Mouse (Mus musculus) heart, embryonic 14.5 days (tissue): ENCODE data around the gene Exoc4. TPM values are rescaled to one million over a fixed set of nuclear protein-coding genes. Genes with fewer than 3 reads are reported as not detected.

Source experiments
- ATAC-seq: fragments of 200-750 bp; cut with Nextera tagmentation; 2 replicates; pipeline ENCODE4 v1.8.0; 2017; ENCODE audit warnings: low read depth, moderate TSS enrichment; ENCODE audit not compliant: insufficient number of reproducible peaks, insufficient read depth, low FRiP score
- H3K27ac ChIP-seq, 2 experiments: fragments of 200-500 bp in 1 of 2; fragments of 300-500 bp in 1 of 2; sonication (generic) in 1 of 2; replicated peaks in 1 of 2; 2 replicates each; pipeline ENCODE4 v1.5.1; 2012 to 2014; ENCODE audit warnings: low read depth in 2 of 2, low read length in 2 of 2, control low read depth in 1 of 2, mild to moderate bottlenecking in 1 of 2, mixed read lengths in 1 of 2; ENCODE audit not compliant: control insufficient read depth in 1 of 2, insufficient read depth in 1 of 2
- H3K27me3 ChIP-seq: fragments of 300-500 bp; sonication (generic); 2 replicates; pipeline ENCODE4 v1.6.1; 2014; ENCODE audit warnings: mild to moderate bottlenecking, low read length, control low read depth; ENCODE audit not compliant: control insufficient read depth, insufficient read depth
- H3K36me3 ChIP-seq: fragments of 300-500 bp; sonication (generic); 2 replicates; pipeline ENCODE4 v1.6.1; 2014; ENCODE audit warnings: mild to moderate bottlenecking, control low read depth, low read length, mixed read lengths; ENCODE audit not compliant: control insufficient read depth, insufficient read depth
- H3K4me1 ChIP-seq, 2 experiments: fragments of 200-500 bp in 1 of 2; fragments of 300-500 bp in 1 of 2; sonication (generic) in 1 of 2; 2 replicates each; pipeline ENCODE4 v1.6.1; 2012 to 2014; ENCODE audit warnings: low read length in 2 of 2, control low read depth in 1 of 2, mixed read lengths in 1 of 2; ENCODE audit not compliant: control insufficient read depth in 2 of 2, insufficient read depth in 2 of 2
- H3K4me2 ChIP-seq: fragments of 300-500 bp; sonication (generic); 2 replicates; pipeline ENCODE4 v1.6.1; 2014; ENCODE audit warnings: mild to moderate bottlenecking, low read length
- H3K4me3 ChIP-seq, 2 experiments: fragments of 200-500 bp in 1 of 2; fragments of 300-500 bp in 1 of 2; sonication (generic) in 1 of 2; 2 replicates each; pipeline ENCODE4 v1.5.1; 2012 to 2014; ENCODE audit warnings: low read length in 2 of 2, mild to moderate bottlenecking in 2 of 2, control low read depth in 1 of 2, low read depth in 1 of 2, moderate library complexity in 1 of 2; ENCODE audit not compliant: control insufficient read depth in 1 of 2, insufficient read depth in 1 of 2
- H3K9ac ChIP-seq: fragments of 300-500 bp; sonication (generic); 2 replicates; pipeline ENCODE4 v1.6.1; 2014; ENCODE audit warnings: mild to moderate bottlenecking, low read length
- H3K9me3 ChIP-seq: fragments of 300-500 bp; sonication (generic); 2 replicates; pipeline ENCODE4 v1.6.1; 2016; ENCODE audit warnings: low read length, control low read depth; ENCODE audit not compliant: control insufficient read depth
- WGBS: fragments of 180-500 bp; shearing (Covaris S2); extraction: QIAGEN DNeasy Blood & Tissue Kit; methylation state at CpG from one replicate; pipeline ENCODE4 v1.1.7; 2014; 5-methylcytosine and 5-hydroxymethylcytosine counted together
- polyA plus RNA-seq: library from polyadenylated mRNA; unstranded; fragments of >200 nt; fragmentation: Nextera tagmentation; extraction: Ambion mirVana; gene quantifications from 2 replicates; pipeline ENCODE4 v1.2.1, GENCODE M21; 2014

Gene Exoc4
- polyA plus RNA-seq, 1 experiment from 2014 or later = 26.0 TPM

DNA sequence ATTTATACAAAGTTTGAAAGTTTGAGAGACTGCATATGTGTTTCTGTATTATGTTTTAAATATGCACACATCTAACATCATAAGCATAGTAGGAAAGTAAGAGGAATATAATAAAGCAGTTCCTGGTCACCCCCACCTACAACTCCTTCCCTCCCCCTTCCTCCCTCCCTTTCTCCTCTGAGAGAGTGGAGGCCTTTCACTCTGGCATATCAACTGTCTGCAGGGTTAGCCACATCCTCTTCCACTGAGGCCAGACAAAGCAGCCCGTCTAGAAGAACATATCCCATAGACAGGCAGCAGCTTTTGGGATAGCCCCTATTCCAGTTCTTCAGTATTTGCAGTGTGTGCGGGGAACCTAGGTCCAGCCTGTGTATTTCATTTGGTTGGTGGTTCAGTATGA, 382.2 kb downstream of the Exoc4 start:
- no peaks in the 10 kb centered on the region for H3K27me3 ChIP-seq
- no peak for ATAC-seq
- H3K9me3 ChIP-seq = peaks cover 20% of the 10 kb centered on the region
- H3K4me1 ChIP-seq = peaks cover 0 to 1% of the 10 kb centered on the region in 2 experiments; a peak in 1 of 4 replicates
- H3K4me3 ChIP-seq = no peak overlapping the region
- H3K27ac ChIP-seq = no peak overlapping the region
- H3K9ac ChIP-seq = no peak overlapping the region
- H3K36me3 ChIP-seq = no peaks in the 10 kb centered on the region
- no peak overlapping the region for H3K4me2 ChIP-seq
- WGBS = 88% methylated on average over 2 of the region's 2 CpGs

GRCm38 (mm10) chr6:33637192-33637591, 388.3 kb downstream of the Exoc4 start:
- Histone ChIP-seq H3K9me3 (0 out of 2 replicates have a peak, but pooled peaks cover 2% of the 10 kb centered on the region), H3K9ac (no peak overlapping the region), H3K36me3 (no peaks in the 10 kb centered on the region), H3K27me3 (no peaks in the 10 kb centered on the region), H3K4me1 (peaks cover 0 to 13% of the 10 kb centered on the region in 2 experiments; a peak in 2 of 4 replicates), H3K4me2 (no peak overlapping the region), H3K27ac (no peak overlapping the region), H3K4me3 (no peak overlapping the region)
- 39% methylated on average over 2 of the region's 2 CpGs for WGBS
- ATAC-seq = no peak

GRCm38 (mm10) chr6:33681778-33682640, 433.1 kb downstream of the Exoc4 start:
- no peak for ATAC-seq
- Histone ChIP-seq H3K27ac (no peak overlapping the region), H3K4me2 (no peak overlapping the region), H3K9ac (no peak overlapping the region), H3K27me3 (no peaks in the 10 kb centered on the region), H3K36me3 (no peaks in the 10 kb centered on the region), H3K4me1 (no peaks in the 10 kb centered on the region), H3K4me3 (no peak overlapping the region), H3K9me3 (no peaks in the 10 kb centered on the region)
- 59% methylated on average over 10 of the region's 10 CpGs for WGBS

- H3K4me3 ChIP-seq = no peak overlapping the region
- H3K4me2 ChIP-seq = no peak overlapping the region
- H3K4me1 ChIP-seq = no peaks in the 10 kb centered on the region
- no peak overlapping the region for H3K9ac ChIP-seq
- 80% methylated on average over 3 of the region's 3 CpGs for WGBS
- no peaks in the 10 kb centered on the region for H3K36me3 ChIP-seq
- H3K9me3 ChIP-seq = no peaks in the 10 kb centered on the region
- ATAC-seq = no peak
- no peaks in the 10 kb centered on the region for H3K27me3 ChIP-seq
- no peak overlapping the region for H3K27ac ChIP-seq
These were observed 434.6 kb downstream of the Exoc4 start for GRCm38 (mm10) chr6:33683533-33683932.

- no peak for ATAC-seq
- no peak overlapping the region for H3K9ac ChIP-seq
- no peak overlapping the region for H3K27ac ChIP-seq
- H3K36me3 ChIP-seq = no peaks in the 10 kb centered on the region
- H3K9me3 ChIP-seq = no peaks in the 10 kb centered on the region
- H3K27me3 ChIP-seq = no peaks in the 10 kb centered on the region
- no peaks in the 10 kb centered on the region for H3K4me1 ChIP-seq
- no peak overlapping the region for H3K4me3 ChIP-seq
- WGBS = 42% methylated on average over 2 of the region's 2 CpGs
- no peak overlapping the region for H3K4me2 ChIP-seq
These were observed 436.4 kb downstream of the Exoc4 start for GRCm38 (mm10) chr6:33685321-33685720.

- Histone ChIP-seq H3K27ac (no peak overlapping the region), H3K4me3 (no peak overlapping the region), H3K9ac (no peak overlapping the region), H3K4me1 (0 out of 4 replicates have a peak, but pooled peaks cover 0 to 3% of the 10 kb centered on the region in 2 experiments), H3K9me3 (no peaks in the 10 kb centered on the region), H3K27me3 (no peaks in the 10 kb centered on the region), H3K4me2 (no peak overlapping the region), H3K36me3 (no peaks in the 10 kb centered on the region)
- WGBS = 75% methylated on average over 5 of the region's 5 CpGs
- ATAC-seq = no peak
These were observed 441.7 kb downstream of the Exoc4 start for GRCm38 (mm10) chr6:33690601-33691000.

GRCm38 (mm10) chr6:33696976-33697375, 448.1 kb downstream of the Exoc4 start:
- H3K4me2 ChIP-seq = no peak overlapping the region
- WGBS = 29% methylated on average over 1 of the region's 1 CpGs
- H3K27ac ChIP-seq = peak overlapping the region in 1 of 2 experiments; percentile 33; a peak in 1 of 4 replicates
- H3K9me3 ChIP-seq = no peaks in the 10 kb centered on the region
- H3K4me1 ChIP-seq = peaks cover 0 to 12% of the 10 kb centered on the region in 2 experiments; a peak in 3 of 4 replicates
- H3K36me3 ChIP-seq = no peaks in the 10 kb centered on the region
- H3K27me3 ChIP-seq = no peaks in the 10 kb centered on the region
- H3K9ac ChIP-seq = no peak overlapping the region
- H3K4me3 ChIP-seq = no peak overlapping the region
- no peak for ATAC-seq
